Mouse (Mus musculus): ENCODE results near the gene Rtn4r.

The Rtn4r gene

DNA sequence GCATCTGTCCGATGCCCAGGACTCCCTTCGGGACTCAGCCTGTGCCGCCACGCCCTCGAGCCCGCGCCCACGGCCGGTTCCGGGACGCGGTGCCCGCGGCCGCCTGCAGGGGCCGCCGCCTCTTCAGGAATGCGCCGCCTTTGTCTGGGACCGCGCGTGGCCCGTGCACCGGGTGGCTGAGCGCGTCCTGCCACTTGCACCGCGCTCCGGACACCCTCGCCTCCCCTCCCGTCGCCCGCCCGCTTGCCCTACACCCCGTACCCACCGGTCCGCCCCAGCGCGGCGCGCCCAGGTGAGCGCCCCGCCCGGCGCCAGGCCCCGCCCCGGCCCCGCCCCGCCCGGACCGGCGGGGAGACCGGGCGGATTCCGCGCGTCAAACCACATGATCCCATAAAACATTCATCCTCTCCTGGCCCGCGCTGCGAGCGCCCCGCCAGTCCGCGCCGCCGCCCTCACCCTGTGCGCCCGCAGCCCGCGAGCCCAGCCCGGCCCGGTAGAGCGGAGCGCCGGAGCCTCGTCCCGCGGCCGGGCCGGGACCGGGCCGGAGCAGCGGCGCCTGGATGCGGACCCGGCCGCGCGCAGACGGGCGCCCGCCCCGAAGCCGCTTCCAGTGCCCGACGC, at the start of gene Rtn4r:
Rtn4r (plus strand) TSS at position 402 of the 621 bp plus-strand sequence.
- DNase-seq: peak; percentile 76 to 82

DNA sequence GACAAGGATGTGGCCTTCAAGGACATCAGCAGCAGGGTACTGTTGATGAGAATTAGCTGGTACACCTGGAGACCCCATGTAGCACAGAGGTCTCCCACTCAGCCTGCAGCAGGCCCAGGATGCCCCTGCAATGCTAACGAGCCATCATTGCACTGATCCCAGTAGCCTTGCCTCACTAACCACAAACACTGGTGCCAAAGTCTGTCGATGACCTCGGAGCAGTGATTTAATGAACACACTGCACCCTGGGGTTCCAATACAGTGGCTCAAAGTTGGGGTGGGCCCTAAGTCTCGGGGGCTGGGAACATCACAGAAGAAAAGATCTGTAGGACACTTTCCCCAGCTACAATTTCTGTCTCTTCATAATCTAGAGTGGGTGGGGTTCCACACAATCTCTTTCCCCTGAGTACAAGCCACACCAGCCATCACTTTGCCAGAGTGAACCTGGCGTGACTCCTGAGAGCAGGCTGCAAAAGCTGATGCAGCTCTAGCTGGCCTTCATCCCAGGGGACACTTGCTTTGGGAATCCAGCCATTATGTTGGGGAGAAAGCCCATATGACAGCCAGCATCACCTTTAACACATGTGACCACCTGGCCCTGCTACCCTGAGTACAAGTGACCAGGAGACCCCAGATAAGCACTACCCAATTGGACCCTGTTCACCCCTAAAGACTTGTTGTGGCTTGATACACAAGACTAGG, 49.0 kb upstream of the Rtn4r start:
- DNase-seq: no peak

GRCm38 (mm10) chr16:18079300-18079699, 48.1 kb upstream of the Rtn4r start:
- no peak for DNase-seq

DNA sequence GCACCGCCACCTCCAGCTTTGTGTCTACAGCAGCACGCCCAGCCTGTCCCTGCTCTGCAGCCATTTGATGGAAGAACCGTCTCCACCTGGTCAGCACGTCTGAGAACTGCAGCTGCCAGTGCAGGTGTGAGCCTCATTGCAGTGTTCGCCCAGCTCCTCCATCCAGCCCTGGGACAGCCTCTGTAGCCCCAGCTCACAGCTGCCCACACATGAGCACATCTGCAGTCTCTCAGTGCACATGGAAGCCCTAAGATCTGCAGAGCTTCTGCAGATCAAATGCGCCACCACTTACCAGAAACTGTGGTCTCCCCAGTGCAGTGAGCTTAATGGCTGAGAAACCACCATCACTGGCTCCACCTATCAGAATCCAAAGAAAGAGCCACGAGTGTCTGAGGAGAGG, 47.3 kb upstream of the Rtn4r start:
- no peak for DNase-seq

- peak; percentile 86 to 93 for DNase-seq
Measured at GRCm38 (mm10) chr16:18081149-18081827, 46.2 kb upstream of the Rtn4r start.

- DNase-seq: no peak
Measured at GRCm38 (mm10) chr16:18082291-18082690, 45.2 kb upstream of the Rtn4r start.

GRCm38 (mm10) chr16:18083231-18083951, 44.1 kb upstream of the Rtn4r start:
- DNase-seq: peak; percentile 90 to 96

GRCm38 (mm10) chr16:18084262-18084661, 43.2 kb upstream of the Rtn4r start:
- peak in 1 of 2 experiments; percentile 43 for DNase-seq

GRCm38 (mm10) chr16:18087101-18087500, 40.3 kb upstream of the Rtn4r start:
- DNase-seq: peak; percentile 78 to 87

- DNase-seq: no peak
Measured at GRCm38 (mm10) chr16:18096348-18096747, 31.1 kb upstream of the Rtn4r start.

DNA sequence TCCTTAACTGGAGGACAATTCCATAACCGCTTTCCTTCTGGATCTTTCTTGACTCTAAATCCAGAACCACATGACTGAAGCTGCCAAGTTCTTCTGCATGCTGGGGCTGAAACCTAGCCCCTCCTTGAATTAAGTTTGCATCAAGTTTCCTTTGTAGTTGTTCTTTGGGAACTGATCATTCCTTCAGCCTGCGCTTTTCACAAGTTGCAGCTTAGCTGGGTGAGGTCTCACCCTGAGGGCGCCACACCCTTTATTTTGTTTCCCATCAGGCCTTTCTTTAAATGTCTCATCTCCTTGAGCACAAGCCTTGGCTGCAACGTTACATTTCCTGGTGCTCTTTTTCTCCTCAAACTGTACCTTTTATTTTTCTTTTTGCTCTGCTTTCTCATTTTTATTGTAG, 24.6 kb upstream of the Rtn4r start:
- no peak for DNase-seq

GRCm38 (mm10) chr16:18103366-18103765, 24.1 kb upstream of the Rtn4r start:
- DNase-seq: peak; percentile 42 to 72

DNA sequence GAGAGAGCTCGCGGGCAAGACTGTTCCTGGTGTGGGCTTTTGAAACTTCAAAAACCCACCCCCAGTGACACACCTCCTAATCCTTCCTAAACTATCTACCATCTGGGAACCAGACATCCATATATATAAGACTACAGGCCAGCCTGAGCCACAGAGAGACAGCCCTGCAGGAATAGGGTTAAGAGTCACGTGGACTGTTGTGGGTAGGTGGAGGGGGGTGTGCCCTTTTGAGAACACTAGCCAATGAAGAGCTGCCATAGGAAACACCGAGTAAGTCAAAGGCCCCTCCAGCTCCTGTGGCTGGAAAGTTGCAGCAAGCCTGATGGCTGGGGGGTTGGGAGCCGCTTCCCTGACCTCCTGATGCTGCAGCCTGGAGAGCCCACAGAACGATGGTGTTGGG, 23.6 kb upstream of the Rtn4r start:
- no peak for DNase-seq

- DNase-seq: peak; percentile 83 to 89
Measured at GRCm38 (mm10) chr16:18108221-18108966, 19.0 kb upstream of the Rtn4r start.

DNA sequence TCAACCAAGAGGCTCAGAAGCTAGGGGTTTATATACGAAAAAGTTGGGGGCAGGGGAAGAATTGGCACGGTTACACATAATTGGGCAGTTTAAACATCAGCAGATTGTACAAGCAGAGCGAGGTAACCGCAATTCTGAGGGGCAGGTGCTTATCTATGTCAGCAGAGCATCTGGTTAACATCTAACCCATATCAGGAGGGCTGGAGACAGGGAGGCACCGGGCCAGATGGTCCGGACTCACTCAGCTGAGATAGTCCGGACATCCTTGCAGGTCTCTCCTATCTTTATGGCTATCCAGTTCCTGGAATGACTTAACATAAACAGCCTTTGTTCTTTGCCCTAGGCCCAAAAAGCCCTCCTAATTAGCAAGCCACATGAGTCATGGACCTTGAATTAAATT, 16.4 kb upstream of the Rtn4r start:
- no peak for DNase-seq

DNA sequence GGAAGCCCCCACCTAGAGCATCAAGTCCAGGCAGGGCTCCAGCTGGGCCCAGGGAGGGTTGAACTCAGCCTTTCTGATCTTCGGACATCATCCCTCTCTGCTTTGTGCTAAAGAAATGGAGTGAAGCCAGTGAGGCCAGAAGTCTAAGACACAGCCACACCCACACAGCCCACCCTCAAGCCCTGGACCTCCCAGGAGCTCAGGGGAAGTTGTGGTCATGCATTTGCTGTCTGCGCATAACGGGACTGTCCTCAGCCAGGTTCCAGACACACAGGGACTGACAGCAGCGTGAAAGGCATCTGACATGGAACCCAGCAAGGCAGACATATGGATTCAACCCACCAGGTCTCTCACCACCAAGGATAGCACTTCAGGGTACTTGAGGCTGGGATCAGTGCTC, 11.0 kb upstream of the Rtn4r start:
- DNase-seq: no peak

- no peak for DNase-seq
Measured at GRCm38 (mm10) chr16:18118285-18118684, 9.2 kb upstream of the Rtn4r start.

DNA sequence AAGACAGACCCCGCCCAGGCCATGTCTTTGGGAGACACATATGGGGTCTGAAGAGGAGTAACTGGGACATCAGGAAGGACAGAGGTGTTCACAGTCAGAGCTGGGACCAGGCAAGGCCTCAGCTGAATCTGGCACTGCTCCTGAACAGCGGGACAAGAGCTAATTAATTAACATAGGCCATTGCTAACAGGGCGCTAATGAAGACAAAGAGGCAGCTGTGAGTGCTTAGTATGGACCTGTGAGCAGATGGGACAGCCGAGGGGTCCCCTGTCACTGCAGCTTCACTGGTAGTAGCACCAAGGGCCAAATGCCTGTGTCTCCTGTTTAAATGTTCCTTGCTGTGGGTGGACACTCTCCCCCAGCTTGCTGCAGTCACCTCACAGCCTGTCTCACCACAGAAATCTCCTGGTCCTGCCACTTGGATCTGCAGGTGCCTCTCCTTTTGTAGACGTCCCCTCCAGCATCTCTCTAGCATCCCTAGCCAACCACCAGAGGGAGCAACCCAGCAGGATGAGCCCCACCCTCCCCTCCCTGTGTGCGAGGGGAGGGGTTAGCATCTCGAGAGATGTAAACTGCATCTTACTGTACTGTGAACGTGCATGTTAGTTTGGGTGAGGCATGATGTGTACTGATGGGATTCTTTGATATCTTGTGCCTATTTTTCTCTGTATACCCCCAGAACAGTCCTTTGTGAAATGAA, 8.3 kb upstream of the Rtn4r start:
- DNase-seq: peak; percentile 48 to 76

DNA sequence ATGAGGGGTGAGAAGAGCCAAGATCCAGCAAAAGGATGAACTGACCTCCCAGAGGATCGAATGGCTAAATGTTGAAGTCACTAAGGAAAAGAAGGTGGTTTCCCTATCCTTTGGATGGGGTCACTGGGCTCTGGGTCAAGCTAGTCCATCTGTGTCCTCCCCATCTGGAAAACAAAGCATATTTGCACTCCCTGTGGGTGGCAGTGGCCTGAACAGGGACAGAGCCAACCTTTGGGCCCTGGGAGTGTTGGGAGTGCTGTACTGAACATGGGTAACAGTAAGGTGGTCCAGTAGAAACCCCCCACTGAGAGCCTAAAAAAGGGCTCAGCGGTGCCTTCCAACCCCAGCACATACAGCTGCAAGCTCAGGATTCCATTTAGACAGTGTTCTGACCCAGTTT, 4.7 kb upstream of the Rtn4r start:
- DNase-seq: no peak

GRCm38 (mm10) chr16:18123471-18123870, 4.0 kb upstream of the Rtn4r start:
- no peak for DNase-seq

DNA sequence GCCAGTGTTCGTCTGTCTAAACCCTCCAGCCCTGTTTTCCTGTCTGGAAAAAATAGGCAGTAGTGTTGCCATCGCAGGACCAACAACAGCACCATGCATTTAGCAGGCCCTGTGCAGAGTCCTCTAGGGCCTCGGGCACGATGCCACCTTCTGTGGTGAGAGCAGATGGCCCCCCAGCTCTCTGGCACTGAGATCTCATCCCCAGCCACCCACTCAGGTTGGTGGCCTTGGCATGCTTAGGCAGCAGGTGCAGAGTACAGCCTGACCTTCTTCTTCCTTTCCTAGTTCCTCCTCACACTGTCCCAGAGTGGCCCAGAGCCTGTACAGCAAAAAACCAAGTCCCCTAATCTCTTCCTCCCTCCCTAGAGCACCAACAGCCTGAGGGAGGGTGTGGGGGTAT, 3.4 kb upstream of the Rtn4r start:
- DNase-seq: no peak

GRCm38 (mm10) chr16:18124626-18125025, 2.8 kb upstream of the Rtn4r start:
- DNase-seq: no peak

All from kidney, postnatal 36 days (tissue).